Mouse (Mus musculus) embryonic facial prominence, embryonic 15.5 days (tissue): ENCODE data around the gene Kcne3. TPM values are rescaled to one million over a fixed set of nuclear protein-coding genes. Genes with fewer than 3 reads are reported as not detected.
A peak's percentile ranks its signal among the peaks of the same experiment; 100 is the strongest.

Experiments
- ATAC-seq: fragments of 200-750 bp; cut with Nextera tagmentation; 2 replicates; pipeline ENCODE4 v1.8.0; 2017; ENCODE audit warnings: low read depth, moderate TSS enrichment; ENCODE audit not compliant: insufficient number of reproducible peaks, low FRiP score, low TSS enrichment
- H3K27ac ChIP-seq: fragments of 300-500 bp; sonication (generic); replicated peaks from 2 replicates; pipeline ENCODE4 v1.5.1; 2015; ENCODE audit warnings: mild to moderate bottlenecking, inconsistent platforms
- H3K27me3 ChIP-seq: fragments of 300-500 bp; sonication (generic); 2 replicates; pipeline ENCODE4 v1.6.1; 2015; ENCODE audit warnings: inconsistent platforms
- H3K36me3 ChIP-seq: fragments of 300-500 bp; sonication (generic); 2 replicates; pipeline ENCODE4 v1.6.1; 2015; ENCODE audit warnings: mild to moderate bottlenecking, inconsistent platforms
- H3K4me1 ChIP-seq: fragments of 300-500 bp; sonication (generic); 2 replicates; pipeline ENCODE4 v1.6.1; 2015; ENCODE audit warnings: inconsistent platforms
- H3K4me2 ChIP-seq: fragments of 300-500 bp; sonication (generic); replicated peaks from 2 replicates; pipeline ENCODE4 v1.6.1; 2015; ENCODE audit warnings: mild to moderate bottlenecking, inconsistent platforms
- H3K4me3 ChIP-seq: fragments of 300-500 bp; sonication (generic); replicated peaks from 2 replicates; pipeline ENCODE4 v1.5.1; 2015; ENCODE audit warnings: mild to moderate bottlenecking, inconsistent platforms
- H3K9ac ChIP-seq: fragments of 300-500 bp; sonication (generic); 2 replicates; pipeline ENCODE4 v1.6.1; 2015; ENCODE audit warnings: inconsistent platforms
- H3K9me3 ChIP-seq: fragments of 300-500 bp; sonication (generic); replicated peaks from 2 replicates; pipeline ENCODE4 v1.6.1; 2016; ENCODE audit warnings: inconsistent platforms
- WGBS: fragments of 180-500 bp; shearing (Covaris S2); methylation state at CpG from one replicate; pipeline ENCODE4 v1.1.7; 2015; 5-methylcytosine and 5-hydroxymethylcytosine counted together
- polyA plus RNA-seq: library from polyadenylated mRNA; unstranded; fragments of >200 nt; fragmentation: Nextera tagmentation; extraction: Ambion mirVana; gene quantifications from 2 replicates; pipeline ENCODE4 v1.2.1, GENCODE M21; 2015

The Kcne3 gene
- polyA plus RNA-seq, 1 experiment from 2014 or later, result 17.6 TPM

DNA sequence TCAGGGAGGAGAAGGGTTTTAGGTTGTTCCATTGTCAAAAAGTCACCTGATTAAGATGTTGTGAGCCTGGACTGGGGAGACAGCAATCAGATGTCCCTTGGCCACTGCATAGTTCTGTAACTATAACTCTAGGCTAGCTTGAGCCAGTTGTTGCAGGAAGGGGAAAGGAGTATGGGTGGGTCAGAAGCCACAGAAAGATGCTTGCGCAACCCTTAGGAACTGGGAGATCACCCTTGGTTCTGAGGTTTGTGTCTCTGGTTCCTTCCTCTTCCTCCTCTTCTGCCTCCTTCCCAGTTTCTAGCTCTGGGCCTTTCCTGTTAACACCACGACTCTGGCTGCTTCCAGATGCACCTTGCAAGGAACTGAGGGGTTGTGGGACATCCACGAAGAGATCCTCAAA, 6.1 kb downstream of the Kcne3 start:
- Histone ChIP-seq H3K27ac (no peak overlapping the region), H3K27me3 (peaks cover 31% of the 10 kb centered on the region), H3K9ac (no peak overlapping the region), H3K4me3 (no peak overlapping the region), H3K36me3 (no peaks in the 10 kb centered on the region), H3K9me3 (no peaks in the 10 kb centered on the region), H3K4me1 (peaks cover 16% of the 10 kb centered on the region), H3K4me2 (no peak overlapping the region)
- no peak for ATAC-seq
- 75% methylated on average over 3 of the region's 3 CpGs for WGBS

DNA sequence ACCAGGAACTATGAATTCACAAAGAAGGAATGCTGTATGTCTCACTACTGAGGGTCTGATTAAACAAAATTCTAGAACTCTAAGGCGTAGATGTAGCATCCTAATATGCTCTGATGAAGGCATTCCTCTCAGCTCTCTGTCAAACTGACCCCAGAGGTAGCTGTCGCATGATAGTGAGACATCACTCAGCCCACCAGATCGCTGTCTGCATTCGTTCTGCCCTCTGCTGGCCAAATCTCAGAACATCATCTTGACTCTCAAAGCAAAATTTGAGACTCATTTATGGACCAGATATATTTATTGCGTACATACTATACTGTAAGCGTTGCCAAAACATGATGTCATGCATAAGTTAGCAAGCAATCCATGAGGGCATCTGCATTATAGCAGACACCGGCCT, 11.3 kb downstream of the Kcne3 start:
- Histone ChIP-seq H3K36me3 (no peaks in the 10 kb centered on the region), H3K4me2 (no peak overlapping the region), H3K4me1 (no peaks in the 10 kb centered on the region), H3K9me3 (no peaks in the 10 kb centered on the region), H3K27me3 (no peaks in the 10 kb centered on the region), H3K9ac (no peak overlapping the region), H3K27ac (no peak overlapping the region), H3K4me3 (no peak overlapping the region)
- 21% methylated on average over 7 of the region's 7 CpGs for WGBS
- no peak for ATAC-seq

DNA sequence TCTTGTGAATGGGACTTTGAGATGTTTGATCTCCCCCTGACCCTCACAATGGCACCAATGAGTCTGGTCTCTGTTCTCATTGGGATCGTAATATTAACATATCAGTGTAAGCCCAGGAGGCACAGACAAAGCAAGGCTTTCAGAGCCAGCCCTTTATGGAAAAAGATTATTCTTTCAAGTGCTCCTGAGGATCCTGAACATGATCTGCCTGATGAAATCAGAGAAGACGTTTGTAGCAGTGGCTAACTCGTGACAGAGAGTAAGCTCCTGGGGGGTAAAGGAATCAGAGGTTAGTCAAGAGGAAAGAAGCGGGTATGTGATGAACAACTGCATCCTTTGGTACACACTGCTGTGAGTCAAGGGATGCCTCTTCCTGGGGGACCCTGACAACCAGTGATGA, 13.9 kb downstream of the Kcne3 start:
- Histone ChIP-seq H3K27ac (no peak overlapping the region), H3K4me2 (no peak overlapping the region), H3K36me3 (no peaks in the 10 kb centered on the region), H3K27me3 (no peaks in the 10 kb centered on the region), H3K9ac (no peak overlapping the region), H3K4me1 (no peaks in the 10 kb centered on the region), H3K9me3 (no peaks in the 10 kb centered on the region), H3K4me3 (no peak overlapping the region)
- ATAC-seq, result no peak
- WGBS, result 24% methylated on average over 4 of the region's 4 CpGs

DNA sequence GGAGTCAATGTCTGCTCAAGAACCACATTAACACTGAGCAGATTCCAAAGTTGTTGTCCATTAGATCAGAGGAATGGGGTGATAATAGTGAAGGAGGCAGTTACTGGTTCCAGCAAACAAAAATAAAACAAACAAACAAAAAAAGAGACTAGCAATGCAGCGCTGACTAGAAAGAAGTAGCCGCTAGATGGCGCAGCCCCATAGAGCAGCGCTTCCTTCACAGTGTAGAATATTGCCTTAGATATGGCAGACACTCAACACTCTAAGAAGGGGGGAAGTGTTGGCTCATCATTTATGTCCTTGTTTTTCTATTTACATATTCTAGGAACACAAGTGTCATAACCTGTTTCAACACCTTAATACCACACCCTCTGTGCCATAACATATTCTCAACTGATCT, 14.5 kb downstream of the Kcne3 start:
- Histone ChIP-seq H3K27me3 (no peaks in the 10 kb centered on the region), H3K9me3 (no peaks in the 10 kb centered on the region), H3K4me3 (no peak overlapping the region), H3K4me1 (no peaks in the 10 kb centered on the region), H3K4me2 (no peak overlapping the region), H3K27ac (no peak overlapping the region), H3K36me3 (no peaks in the 10 kb centered on the region), H3K9ac (no peak overlapping the region)
- no peak for ATAC-seq
- 6% methylated on average over 4 of the region's 4 CpGs for WGBS

DNA sequence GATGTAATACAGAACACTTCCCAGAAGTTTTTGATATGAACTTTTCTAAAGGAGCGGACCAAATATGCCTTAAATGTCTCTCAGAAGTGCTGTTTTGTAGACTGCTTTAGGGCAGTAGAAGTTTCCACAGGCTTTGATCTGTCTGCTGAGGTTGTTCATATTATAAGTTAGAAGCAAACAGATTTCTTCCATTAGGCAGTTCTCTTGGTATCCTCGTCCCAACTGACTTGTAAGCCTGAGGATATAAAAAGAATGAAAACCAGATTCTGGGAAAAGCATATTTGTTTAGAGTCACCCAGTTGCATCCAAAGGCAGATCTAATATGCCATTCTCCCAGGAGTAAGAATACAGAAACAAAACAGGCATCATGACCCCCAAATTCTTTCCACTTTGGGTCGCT, 24.9 kb downstream of the Kcne3 start:
- H3K27ac ChIP-seq, result peak overlapping the region; percentile 44; the same call in 1 of the 2 replicates

DNA sequence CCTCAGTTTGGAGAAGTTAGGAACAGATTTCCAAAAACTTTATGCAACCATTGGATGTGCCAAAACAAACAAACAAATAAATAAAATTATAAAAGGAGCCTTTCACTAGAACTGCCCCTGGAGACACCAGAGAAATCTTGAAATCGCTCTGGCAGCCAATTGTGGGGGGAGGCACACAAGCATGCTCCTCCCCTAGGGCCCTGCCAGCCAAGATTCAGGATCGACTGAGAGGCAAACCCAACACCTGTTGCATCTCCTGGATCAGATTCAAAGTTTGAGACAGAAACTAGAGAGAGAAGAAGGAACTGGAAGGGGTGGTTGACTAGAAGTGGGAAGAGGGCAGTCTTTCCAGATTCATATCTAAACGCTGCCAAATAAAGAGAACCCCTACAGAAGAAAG, 27.3 kb downstream of the Kcne3 start:
- H3K27me3 ChIP-seq, result no peaks in the 10 kb centered on the region
- no peak overlapping the region for H3K4me2 ChIP-seq
- no peak overlapping the region for H3K4me3 ChIP-seq
- WGBS, result 46% methylated on average over 3 of the region's 3 CpGs
- H3K4me1 ChIP-seq, result peaks cover 17% of the 10 kb centered on the region
- H3K9ac ChIP-seq, result no peak overlapping the region
- no peaks in the 10 kb centered on the region for H3K36me3 ChIP-seq
- no peaks in the 10 kb centered on the region for H3K9me3 ChIP-seq
- H3K27ac ChIP-seq, result no peak overlapping the region
- no peak for ATAC-seq

More for the DNA sequence above, 24.9 kb downstream of the Kcne3 start:
- Histone ChIP-seq H3K9ac (no peak overlapping the region), H3K36me3 (no peaks in the 10 kb centered on the region), H3K4me1 (peaks cover 17% of the 10 kb centered on the region), H3K27me3 (no peaks in the 10 kb centered on the region), H3K4me3 (no peak overlapping the region), H3K4me2 (no peak overlapping the region), H3K9me3 (no peaks in the 10 kb centered on the region)
- ATAC-seq, result no peak
- WGBS, result 31% methylated on average over 3 of the region's 3 CpGs

DNA sequence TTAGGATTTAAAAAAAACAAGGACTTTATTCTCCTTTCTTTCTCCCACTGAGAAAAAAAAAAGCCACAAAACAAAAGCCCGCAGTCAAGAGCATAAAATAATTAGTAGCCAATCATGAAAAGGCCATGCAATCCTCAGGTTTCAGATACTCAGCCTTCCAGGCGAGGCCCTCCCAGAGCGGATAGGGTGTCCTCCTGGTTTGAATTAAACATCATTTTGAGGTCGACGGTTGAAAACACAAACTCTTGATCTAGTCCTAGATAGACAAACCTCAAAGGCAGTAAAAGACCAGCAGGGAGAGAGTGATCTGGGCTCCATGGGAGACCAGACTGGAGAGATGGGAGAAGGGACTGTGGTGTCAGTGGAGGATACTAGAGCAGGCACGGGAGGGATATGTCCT, 28.6 kb downstream of the Kcne3 start:
- no peak for ATAC-seq
- H3K9ac ChIP-seq, result no peak overlapping the region
- H3K36me3 ChIP-seq, result no peaks in the 10 kb centered on the region
- no peaks in the 10 kb centered on the region for H3K9me3 ChIP-seq
- no peak overlapping the region for H3K27ac ChIP-seq
- no peak overlapping the region for H3K4me3 ChIP-seq
- WGBS, result 29% methylated on average over 6 of the region's 6 CpGs
- no peaks in the 10 kb centered on the region for H3K27me3 ChIP-seq
- peaks cover 17% of the 10 kb centered on the region for H3K4me1 ChIP-seq
- no peak overlapping the region for H3K4me2 ChIP-seq

DNA sequence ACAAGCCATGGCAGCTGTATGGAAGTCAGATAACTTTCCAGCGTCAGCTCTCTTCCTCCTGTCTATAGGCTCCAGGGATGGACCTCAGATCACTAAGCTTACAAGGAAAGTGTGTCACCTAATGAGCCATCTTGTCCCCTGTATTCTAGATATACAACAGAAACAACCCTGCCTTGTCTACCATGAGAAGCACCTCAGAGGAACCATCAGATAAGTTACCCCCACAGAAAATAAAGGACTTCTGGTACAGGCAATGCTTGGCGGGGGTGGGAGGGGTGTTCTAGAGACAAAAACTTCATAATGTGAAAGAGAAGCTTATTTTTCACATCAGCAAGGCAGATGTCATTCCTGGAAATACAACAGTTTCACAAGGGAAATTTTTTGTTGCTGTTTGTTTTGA, 29.8 kb downstream of the Kcne3 start:
- H3K27me3 ChIP-seq, result no peaks in the 10 kb centered on the region
- H3K9ac ChIP-seq, result no peak overlapping the region
- 91% methylated on average over 2 of the region's 2 CpGs for WGBS
- no peak overlapping the region for H3K4me3 ChIP-seq
- no peaks in the 10 kb centered on the region for H3K9me3 ChIP-seq
- no peak overlapping the region for H3K27ac ChIP-seq
- H3K36me3 ChIP-seq, result no peaks in the 10 kb centered on the region
- no peak overlapping the region for H3K4me2 ChIP-seq
- ATAC-seq, result no peak
- H3K4me1 ChIP-seq, result peaks cover 17% of the 10 kb centered on the region

DNA sequence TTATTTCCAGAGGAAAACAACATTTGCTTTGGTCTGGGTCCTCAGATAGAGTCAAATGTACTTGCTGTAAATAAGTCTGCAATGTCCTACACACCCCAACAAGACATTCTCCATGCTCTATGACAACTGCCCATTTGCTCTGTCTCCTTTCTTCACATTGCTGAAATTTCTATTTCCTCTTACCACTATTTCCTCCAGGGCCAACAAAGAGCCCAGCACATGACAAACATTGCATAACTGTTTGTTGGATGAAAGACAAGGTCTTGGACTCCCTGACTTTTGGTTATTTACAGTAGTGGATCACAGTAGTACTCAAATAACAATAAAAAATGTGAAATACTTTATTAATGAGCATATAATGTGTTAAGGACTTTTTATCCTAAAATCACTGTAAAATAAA, 31.6 kb downstream of the Kcne3 start:
- Histone ChIP-seq H3K36me3 (no peaks in the 10 kb centered on the region), H3K4me3 (no peak overlapping the region), H3K9ac (no peak overlapping the region), H3K27ac (no peak overlapping the region), H3K9me3 (no peaks in the 10 kb centered on the region), H3K4me2 (no peak overlapping the region), H3K27me3 (no peaks in the 10 kb centered on the region), H3K4me1 (peaks cover 7% of the 10 kb centered on the region; the same call in 1 of the 2 replicates)
- no peak for ATAC-seq

DNA sequence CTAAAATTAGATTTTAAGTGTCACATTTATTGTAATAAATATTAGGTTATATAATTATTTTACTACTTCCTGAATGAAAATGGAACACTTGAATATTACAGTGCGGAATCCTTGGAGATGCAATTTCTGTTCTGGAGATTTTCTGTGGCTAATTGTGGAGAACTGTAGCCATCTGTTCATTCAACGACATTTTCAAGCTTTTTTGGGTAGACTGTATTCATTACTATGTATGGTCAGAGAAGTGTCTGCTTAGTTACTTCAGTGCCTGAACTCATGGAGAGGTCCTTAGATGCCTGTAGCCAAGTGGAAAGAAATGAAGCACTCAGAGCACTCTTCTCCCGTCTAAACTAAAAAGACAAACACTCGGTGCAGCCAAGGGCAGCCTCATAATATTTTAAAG, 38.0 kb downstream of the Kcne3 start:
- Histone ChIP-seq H3K4me2 (no peak overlapping the region), H3K4me1 (no peaks in the 10 kb centered on the region), H3K9ac (no peak overlapping the region), H3K36me3 (no peaks in the 10 kb centered on the region), H3K4me3 (no peak overlapping the region), H3K9me3 (no peaks in the 10 kb centered on the region), H3K27ac (no peak overlapping the region), H3K27me3 (no peaks in the 10 kb centered on the region)
- 58% methylated on average over 4 of the region's 4 CpGs for WGBS
- no peak for ATAC-seq

DNA sequence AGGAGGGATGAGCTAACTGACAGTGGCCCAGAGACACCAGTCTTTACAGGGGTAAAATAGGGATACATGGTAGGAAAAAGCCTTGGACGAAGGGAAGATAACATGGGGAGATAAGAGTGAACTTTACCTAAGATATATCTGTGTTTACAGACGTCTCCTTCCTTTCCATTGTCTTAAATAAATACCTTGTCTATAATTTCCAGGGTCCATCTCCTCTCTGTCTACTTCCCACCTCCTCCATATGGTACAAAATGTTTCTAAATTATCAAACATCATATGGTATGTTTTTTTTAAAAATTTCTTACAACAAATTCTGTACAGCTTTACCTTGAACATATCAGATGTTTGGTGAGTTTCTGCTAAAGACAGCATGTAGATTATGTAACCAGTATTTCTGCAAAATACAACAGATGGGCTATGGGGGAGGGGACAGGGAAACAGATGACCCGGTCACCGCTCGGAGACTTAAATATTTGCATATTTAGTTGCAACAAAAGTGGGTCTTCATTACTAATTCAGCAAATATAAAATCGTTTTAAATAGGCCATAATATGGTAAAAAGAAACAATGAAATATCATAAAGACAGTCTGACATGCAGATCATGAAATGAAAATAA, 38.9 kb downstream of the Kcne3 start:
- no peak overlapping the region for H3K4me3 ChIP-seq
- WGBS, result 71% methylated on average over 6 of the region's 6 CpGs
- H3K9ac ChIP-seq, result no peak overlapping the region
- no peaks in the 10 kb centered on the region for H3K4me1 ChIP-seq
- H3K4me2 ChIP-seq, result no peak overlapping the region
- H3K27ac ChIP-seq, result no peak overlapping the region
- no peaks in the 10 kb centered on the region for H3K9me3 ChIP-seq
- H3K27me3 ChIP-seq, result no peaks in the 10 kb centered on the region
- ATAC-seq, result no peak
- H3K36me3 ChIP-seq, result no peaks in the 10 kb centered on the region

DNA sequence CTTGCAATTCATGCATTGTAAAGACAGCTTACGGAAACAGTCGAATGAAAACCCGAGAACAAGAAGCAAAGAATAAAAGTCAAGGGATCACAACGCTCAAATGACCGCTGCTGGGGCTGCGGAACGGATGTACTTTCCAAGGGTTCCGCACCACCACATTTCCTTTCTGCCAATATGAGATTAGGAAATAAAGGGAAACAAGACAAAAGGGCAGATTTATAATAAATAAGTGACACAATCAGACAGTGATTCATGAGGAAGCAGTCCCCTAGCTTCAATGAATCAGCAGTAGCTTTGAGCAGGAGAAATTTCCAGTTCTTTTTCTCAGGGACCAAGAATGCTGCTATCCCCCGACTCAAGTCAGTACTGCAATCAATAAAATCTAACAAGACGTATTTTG, 39.7 kb downstream of the Kcne3 start:
- no peaks in the 10 kb centered on the region for H3K4me1 ChIP-seq
- WGBS, result 71% methylated on average over 10 of the region's 10 CpGs
- ATAC-seq, result no peak

More for the DNA sequence above, 39.7 kb downstream of the Kcne3 start:
- Histone ChIP-seq H3K4me3 (no peak overlapping the region), H3K27ac (no peak overlapping the region), H3K27me3 (no peaks in the 10 kb centered on the region), H3K9me3 (no peaks in the 10 kb centered on the region), H3K36me3 (no peaks in the 10 kb centered on the region), H3K9ac (no peak overlapping the region), H3K4me2 (no peak overlapping the region)
